Mouse (Mus musculus): ENCODE results near the gene Bmpr1b. TPM values are rescaled to one million over a fixed set of nuclear protein-coding genes. Genes with fewer than 3 reads are reported as not detected.

The Bmpr1b gene
- total RNA-seq (2023): not detected

GRCm38 (mm10) chr3:142168863-142169521, at the start of gene Bmpr1b:
TSS of gene Bmpr1b (minus strand) at chr3:142169425.

Other genes starting within 250 kb of the Bmpr1b start
- 10 to 100 TPM; 54.6 to 67.4 TPM for gene Pdlim5, start 226.3 kb upstream of the Bmpr1b start, total RNA-seq (2023)